Mouse (Mus musculus) hindbrain, embryonic 11.5 days (tissue): ENCODE results near the gene Egfl7. TPM values are rescaled to one million over a fixed set of nuclear protein-coding genes. Genes with fewer than 3 reads are reported as not detected.

Experiments
- ATAC-seq: fragments of 200-750 bp; cut with Nextera tagmentation; 2 replicates; pipeline ENCODE4 v1.8.0; 2017; ENCODE audit warnings: mild to moderate bottlenecking, moderate TSS enrichment, moderate library complexity; ENCODE audit not compliant: low FRiP score
- DNase-seq: peaks from one replicate; pipeline ENCODE4 v3.0.0-alpha.2; 2015; ENCODE audit warnings: low spot score
- H3K27ac ChIP-seq: fragments of 300-500 bp; sonication (generic); 2 replicates; pipeline ENCODE4 v1.5.1; 2014; ENCODE audit warnings: mild to moderate bottlenecking, low read depth, low read length
- H3K27me3 ChIP-seq: fragments of 300-500 bp; sonication (generic); 2 replicates; pipeline ENCODE4 v1.6.1; 2014; ENCODE audit warnings: mild to moderate bottlenecking, low read length, moderate library complexity, mixed read lengths; ENCODE audit not compliant: control insufficient read depth, insufficient read depth
- H3K36me3 ChIP-seq: fragments of 300-500 bp; sonication (generic); 2 replicates; pipeline ENCODE4 v1.6.1; 2014; ENCODE audit warnings: mild to moderate bottlenecking, low read length, moderate library complexity, mixed read lengths; ENCODE audit not compliant: control insufficient read depth, insufficient read depth
- H3K4me1 ChIP-seq: fragments of 300-500 bp; sonication (generic); replicated peaks from 2 replicates; pipeline ENCODE4 v1.6.1; 2014; ENCODE audit warnings: low read length, mixed read lengths; ENCODE audit not compliant: control insufficient read depth, insufficient read depth
- H3K4me2 ChIP-seq: fragments of 300-500 bp; sonication (generic); replicated peaks from 2 replicates; pipeline ENCODE4 v1.6.1; 2014; ENCODE audit warnings: mild to moderate bottlenecking, low read depth, low read length
- H3K4me3 ChIP-seq: fragments of 300-500 bp; sonication (generic); 2 replicates; pipeline ENCODE4 v1.5.1; 2014; ENCODE audit warnings: low read depth, low read length
- H3K9ac ChIP-seq: fragments of 300-500 bp; sonication (generic); 2 replicates; pipeline ENCODE4 v1.6.1; 2014; ENCODE audit warnings: low read depth, low read length
- H3K9me3 ChIP-seq: fragments of 300-500 bp; sonication (generic); 2 replicates; pipeline ENCODE4 v1.6.1; 2016; ENCODE audit warnings: low read length; ENCODE audit not compliant: control insufficient read depth
- WGBS: fragments of 180-500 bp; shearing (Covaris S2); extraction: QIAGEN DNeasy Blood & Tissue Kit; methylation state at CpG from one replicate; pipeline ENCODE4 v1.1.7; 2014; 5-methylcytosine and 5-hydroxymethylcytosine counted together
- polyA plus RNA-seq: library from polyadenylated mRNA; unstranded; fragments of >200 nt; fragmentation: Nextera tagmentation; extraction: Ambion mirVana; gene quantifications from 2 replicates; pipeline ENCODE4 v1.2.1, GENCODE M21; 2014

Gene Egfl7
- polyA plus RNA-seq, 1 experiment from 2014 or later = 65.2 TPM

- Histone ChIP-seq H3K4me2 (no peak overlapping the region), H3K27ac (no peak overlapping the region), H3K27me3 (peaks cover 10% of the 10 kb centered on the region), H3K36me3 (no peaks in the 10 kb centered on the region), H3K4me3 (no peak overlapping the region), H3K4me1 (no peaks in the 10 kb centered on the region), H3K9me3 (no peaks in the 10 kb centered on the region), H3K9ac (no peak overlapping the region)
- DNase-seq = no peak
- WGBS = 82% methylated on average over 3 of the region's 3 CpGs
- ATAC-seq = no peak
Observed at GRCm38 (mm10) chr2:26598462-26598861, 18.6 kb downstream of the Egfl7 start.

- DNase-seq = no peak
- H3K27ac ChIP-seq = no peak overlapping the region
- no peaks in the 10 kb centered on the region for H3K9me3 ChIP-seq
- no peak for ATAC-seq
- no peak overlapping the region for H3K4me2 ChIP-seq
- peaks cover 3% of the 10 kb centered on the region; the same call in 1 of the 2 replicates for H3K4me1 ChIP-seq
- no peak overlapping the region for H3K9ac ChIP-seq
- H3K36me3 ChIP-seq = no peaks in the 10 kb centered on the region
- 84% methylated on average over 4 of the region's 4 CpGs for WGBS
- peaks cover 25% of the 10 kb centered on the region for H3K27me3 ChIP-seq
- H3K4me3 ChIP-seq = no peak overlapping the region
Observed at GRCm38 (mm10) chr2:26599965-26600364, 20.2 kb downstream of the Egfl7 start.

GRCm38 (mm10) chr2:26600664-26601063 is 20.9 kb downstream of the Egfl7 start:
- DNase-seq (no peak), ATAC-seq (no peak)
- Histone ChIP-seq H3K27ac (no peak overlapping the region), H3K27me3 (peaks cover 25% of the 10 kb centered on the region), H3K9me3 (no peaks in the 10 kb centered on the region), H3K9ac (no peak overlapping the region), H3K4me1 (peaks cover 3% of the 10 kb centered on the region; the same call in 1 of the 2 replicates), H3K4me3 (no peak overlapping the region), H3K4me2 (no peak overlapping the region), H3K36me3 (no peaks in the 10 kb centered on the region)
- whole genome bisulfite sequencing = 88% methylated on average over 2 of the region's 2 CpGs

GRCm38 (mm10) chr2:26601595-26601994 is 21.8 kb downstream of the Egfl7 start:
- Histone ChIP-seq H3K4me1 (peaks cover 3% of the 10 kb centered on the region; the same call in 1 of the 2 replicates), H3K4me2 (no peak overlapping the region), H3K9me3 (no peaks in the 10 kb centered on the region), H3K27ac (no peak overlapping the region), H3K36me3 (no peaks in the 10 kb centered on the region), H3K27me3 (peaks cover 25% of the 10 kb centered on the region), H3K4me3 (no peak overlapping the region), H3K9ac (no peak overlapping the region)
- DNase-seq (no peak), ATAC-seq (no peak)
- 95% methylated on average over 1 of the region's 1 CpGs for WGBS

- Histone ChIP-seq H3K27me3 (peaks cover 25% of the 10 kb centered on the region), H3K9ac (no peak overlapping the region), H3K4me2 (no peak overlapping the region), H3K4me3 (no peak overlapping the region), H3K4me1 (peaks cover 3% of the 10 kb centered on the region; the same call in 1 of the 2 replicates), H3K36me3 (no peaks in the 10 kb centered on the region), H3K9me3 (no peaks in the 10 kb centered on the region), H3K27ac (no peak overlapping the region)
- no peak for ATAC-seq
- no peak for DNase-seq
- WGBS = 87% methylated on average over 5 of the region's 5 CpGs
Observed at GRCm38 (mm10) chr2:26602631-26603030, 22.8 kb downstream of the Egfl7 start.

GRCm38 (mm10) chr2:26603159-26603558 is 23.3 kb downstream of the Egfl7 start:
- DNase-seq (no peak), ATAC-seq (no peak)
- H3K9ac ChIP-seq = no peak overlapping the region
- peaks cover 25% of the 10 kb centered on the region for H3K27me3 ChIP-seq
- H3K4me1 ChIP-seq = peaks cover 3% of the 10 kb centered on the region; the same call in 1 of the 2 replicates
- no peak overlapping the region for H3K27ac ChIP-seq
- H3K4me2 ChIP-seq = peak overlapping the region; percentile 85
- H3K9me3 ChIP-seq = no peaks in the 10 kb centered on the region
- WGBS = 34% methylated on average over 6 of the region's 6 CpGs
- H3K36me3 ChIP-seq = no peaks in the 10 kb centered on the region
- H3K4me3 ChIP-seq = peak overlapping the region; percentile 53

- DNase-seq = peak; percentile 73
- Histone ChIP-seq H3K27ac (no peak within 1 kb of the TSS), H3K27me3 (peaks cover 25% of the 10 kb centered on the region), H3K36me3 (no peaks in the 10 kb centered on the region), H3K4me1 (peaks cover 3% of the 10 kb centered on the region; the same call in 1 of the 2 replicates), H3K9me3 (no peaks in the 10 kb centered on the region), H3K4me3 (peak within 1 kb of the TSS; percentile 53), H3K4me2 (peak within 1 kb of the TSS; percentile 85), H3K9ac (peak within 1 kb of the TSS; percentile 65)
- ATAC-seq = peak; percentile 72
- 1% methylated on average over 68 of the region's 103 CpGs for WGBS
Observed at GRCm38 (mm10) chr2:26603720-26604671, 24.2 kb downstream of the Egfl7 start, which contains the start of gene Agpat2. Agpat2 (minus strand) TSS chr2:26604417.

- Histone ChIP-seq H3K9ac (no peak overlapping the region), H3K4me3 (no peak overlapping the region), H3K27ac (no peak overlapping the region), H3K4me2 (no peak overlapping the region), H3K9me3 (no peaks in the 10 kb centered on the region), H3K4me1 (peaks cover 3% of the 10 kb centered on the region; the same call in 1 of the 2 replicates), H3K27me3 (peaks cover 25% of the 10 kb centered on the region), H3K36me3 (no peaks in the 10 kb centered on the region)
- DNase-seq = no peak
- no peak for ATAC-seq
- 85% methylated on average over 8 of the region's 8 CpGs for WGBS
Observed at GRCm38 (mm10) chr2:26605331-26605730, 25.5 kb downstream of the Egfl7 start.
